Mouse (Mus musculus) bone marrow macrophage, adult 2 months (primary cell): ENCODE results near the gene Nubp1.

ENCODE experiments used
- CTCF ChIP-seq: IDR thresholded peaks from 2 replicates; pipeline ENCODE4 v1.5.1; 2012; ENCODE audit warnings: low read depth, mild to moderate bottlenecking, low read length, moderate library complexity
- POLR2A ChIP-seq: IDR thresholded peaks from 2 replicates; pipeline ENCODE4 v1.6.1; 2012; ENCODE audit warnings: mild to moderate bottlenecking, low read depth, low read length, borderline replicate concordance

DNA sequence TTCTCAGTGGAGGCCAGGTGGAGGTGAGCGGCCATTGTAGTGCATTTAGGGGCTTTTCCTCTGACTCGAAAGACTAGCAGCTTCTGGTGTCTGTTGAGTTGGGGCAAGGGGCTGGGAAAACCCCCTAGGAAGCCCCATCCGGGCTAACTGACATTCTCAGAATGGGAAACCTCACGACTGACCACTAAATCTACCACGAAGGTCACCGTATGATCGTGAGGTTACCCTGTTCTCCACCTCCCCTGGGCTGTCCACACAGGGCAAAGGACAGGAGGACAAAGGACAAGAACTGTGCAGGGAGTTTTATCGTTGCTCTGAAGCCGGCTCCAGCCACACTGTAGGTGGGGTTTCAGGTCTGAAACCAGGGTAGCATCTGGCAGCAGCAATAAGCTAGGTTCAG, 37.2 kb downstream of the Nubp1 start:
- no peak for TF ChIP-seq CTCF
- TF ChIP-seq POLR2A: no peak
